Mouse (Mus musculus) intestine, postnatal 0 days (tissue): ENCODE results near the gene Bcar1. TPM values are rescaled to one million over a fixed set of nuclear protein-coding genes. Genes with fewer than 3 reads are reported as not detected.

Experiments
- ATAC-seq: fragments of 200-750 bp; cut with Nextera tagmentation; 2 replicates; pipeline ENCODE4 v1.8.0; 2017; ENCODE audit warnings: mild to moderate bottlenecking, moderate TSS enrichment, moderate library complexity
- H3K27ac ChIP-seq: fragments of 300-500 bp; sonication (generic); 2 replicates; pipeline ENCODE4 v1.5.1; 2014; ENCODE audit warnings: mild to moderate bottlenecking, low read depth, low read length, moderate library complexity
- H3K27me3 ChIP-seq: fragments of 300-500 bp; sonication (generic); replicated peaks from 2 replicates; pipeline ENCODE4 v1.6.1; 2014; ENCODE audit warnings: low read length, mixed read lengths; ENCODE audit not compliant: control insufficient read depth, insufficient read depth
- H3K36me3 ChIP-seq: fragments of 300-500 bp; sonication (generic); 2 replicates; pipeline ENCODE4 v1.6.1; 2014; ENCODE audit warnings: mild to moderate bottlenecking, moderate library complexity; ENCODE audit not compliant: control insufficient read depth, insufficient read depth
- H3K4me1 ChIP-seq: fragments of 300-500 bp; sonication (generic); replicated peaks from 2 replicates; pipeline ENCODE4 v1.6.1; 2014; ENCODE audit warnings: antibody characterized with exemption, low read length, mixed read lengths; ENCODE audit not compliant: control insufficient read depth, insufficient read depth
- H3K4me2 ChIP-seq: fragments of 300-500 bp; sonication (generic); replicated peaks from 2 replicates; pipeline ENCODE4 v1.6.1; 2014; ENCODE audit warnings: low read depth, mild to moderate bottlenecking, moderate library complexity
- H3K4me3 ChIP-seq: fragments of 300-500 bp; sonication (generic); 2 replicates; pipeline ENCODE4 v1.5.1; 2014; ENCODE audit warnings: low read depth, low read length
- H3K9ac ChIP-seq: fragments of 300-500 bp; sonication (generic); 2 replicates; pipeline ENCODE4 v1.6.1; 2014; ENCODE audit warnings: mild to moderate bottlenecking, low read depth, low read length
- H3K9me3 ChIP-seq: fragments of 300-500 bp; sonication (generic); 2 replicates; pipeline ENCODE4 v1.6.1; 2016; ENCODE audit warnings: mixed run types; ENCODE audit not compliant: control insufficient read depth
- CTCF ChIP-seq: sonication (generic); IDR thresholded peaks from 2 replicates; pipeline ENCODE4 v1.5.1; 2016; ENCODE audit warnings: low read depth, mild to moderate bottlenecking, control low read depth, antibody characterized with exemption, moderate library complexity
- WGBS: fragments of 180-500 bp; shearing (Covaris S2); extraction: QIAGEN DNeasy Blood & Tissue Kit; methylation state at CpG from one replicate; pipeline ENCODE4 v1.1.7; 2014; 5-methylcytosine and 5-hydroxymethylcytosine counted together
- polyA plus RNA-seq: library from polyadenylated mRNA; unstranded; fragments of >200 nt; fragmentation: Nextera tagmentation; extraction: Ambion mirVana; gene quantifications from 2 replicates; pipeline ENCODE4 v1.2.1, GENCODE M21; 2015

The Bcar1 gene
- polyA plus RNA-seq, 1 experiment from 2014 or later = 38.8 TPM

- TF ChIP-seq CTCF = no peak
- 30% methylated on average over 7 of the region's 7 CpGs for WGBS
- 0 out of 2 replicates have a peak overlapping the region, but pooled peaks have one; percentile 1 for H3K9ac ChIP-seq
Measured at GRCm38 (mm10) chr8:111726102-111726900, 17.3 kb downstream of the Bcar1 start.

GRCm38 (mm10) chr8:111725341-111725740 is 18.3 kb downstream of the Bcar1 start:
- no peaks in the 10 kb centered on the region for H3K27me3 ChIP-seq
- WGBS = 83% methylated on average over 6 of the region's 6 CpGs
- ATAC-seq = no peak
- H3K9me3 ChIP-seq = no peaks in the 10 kb centered on the region
- peaks cover 32% of the 10 kb centered on the region for H3K4me1 ChIP-seq
- no peak overlapping the region for H3K4me2 ChIP-seq
- TF ChIP-seq CTCF = no peak
- H3K4me3 ChIP-seq = no peak overlapping the region
- no peak overlapping the region for H3K9ac ChIP-seq
- H3K27ac ChIP-seq = no peak overlapping the region
- peaks cover 11% of the 10 kb centered on the region for H3K36me3 ChIP-seq

More at GRCm38 (mm10) chr8:111726102-111726900, 17.3 kb downstream of the Bcar1 start:
- peak overlapping the region; percentile 21 for H3K4me2 ChIP-seq
- peaks cover 2% of the 10 kb centered on the region; the same call in 1 of the 2 replicates for H3K36me3 ChIP-seq
- H3K9me3 ChIP-seq = no peaks in the 10 kb centered on the region
- H3K4me1 ChIP-seq = peaks cover 32% of the 10 kb centered on the region
- ATAC-seq = peak; percentile 67
- H3K27ac ChIP-seq = peak overlapping the region; percentile 77
- no peak overlapping the region for H3K4me3 ChIP-seq
- no peaks in the 10 kb centered on the region for H3K27me3 ChIP-seq

DNA sequence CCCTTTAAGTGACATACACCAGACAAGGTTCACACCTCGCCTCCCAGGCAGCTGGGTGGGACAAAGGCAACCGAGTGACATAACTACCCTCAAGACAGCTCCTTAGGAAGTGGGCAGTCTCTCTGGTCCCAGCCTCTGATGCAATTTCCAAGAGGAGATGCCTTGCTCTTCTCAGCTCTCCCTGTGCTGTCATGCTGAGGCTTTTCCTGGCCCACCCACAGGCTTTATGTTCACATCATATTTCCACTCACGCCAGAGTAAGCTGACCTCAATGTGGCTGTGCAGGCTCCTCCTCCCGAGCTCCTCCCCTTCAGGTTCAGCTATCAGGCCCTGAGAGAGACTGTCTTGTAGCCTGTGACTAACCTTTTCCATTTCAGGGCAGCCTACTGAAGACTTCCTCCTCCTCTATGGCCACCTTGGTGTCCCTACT is 23.5 kb downstream of the Bcar1 start:
- Histone ChIP-seq H3K9me3 (no peaks in the 10 kb centered on the region), H3K4me3 (no peak overlapping the region), H3K27ac (peak overlapping the region; percentile 50; the same call in 1 of the 2 replicates), H3K9ac (no peak overlapping the region), H3K4me2 (no peak overlapping the region), H3K36me3 (peaks cover 34% of the 10 kb centered on the region), H3K4me1 (peaks cover 6% of the 10 kb centered on the region; the same call in 1 of the 2 replicates), H3K27me3 (no peaks in the 10 kb centered on the region)
- TF ChIP-seq CTCF = no peak
- ATAC-seq = no peak
- 56% methylated on average over 4 of the region's 4 CpGs for WGBS

GRCm38 (mm10) chr8:111718937-111719336 is 24.7 kb downstream of the Bcar1 start:
- H3K9ac ChIP-seq = no peak overlapping the region
- H3K4me3 ChIP-seq = no peak overlapping the region
- H3K4me1 ChIP-seq = peaks cover 6% of the 10 kb centered on the region; the same call in 1 of the 2 replicates
- H3K36me3 ChIP-seq = peaks cover 46% of the 10 kb centered on the region
- TF ChIP-seq CTCF = no peak
- H3K27ac ChIP-seq = peak overlapping the region; percentile 64
- no peaks in the 10 kb centered on the region for H3K27me3 ChIP-seq
- no peaks in the 10 kb centered on the region for H3K9me3 ChIP-seq
- ATAC-seq = no peak
- 40% methylated on average over 5 of the region's 5 CpGs for WGBS
- no peak overlapping the region for H3K4me2 ChIP-seq

DNA sequence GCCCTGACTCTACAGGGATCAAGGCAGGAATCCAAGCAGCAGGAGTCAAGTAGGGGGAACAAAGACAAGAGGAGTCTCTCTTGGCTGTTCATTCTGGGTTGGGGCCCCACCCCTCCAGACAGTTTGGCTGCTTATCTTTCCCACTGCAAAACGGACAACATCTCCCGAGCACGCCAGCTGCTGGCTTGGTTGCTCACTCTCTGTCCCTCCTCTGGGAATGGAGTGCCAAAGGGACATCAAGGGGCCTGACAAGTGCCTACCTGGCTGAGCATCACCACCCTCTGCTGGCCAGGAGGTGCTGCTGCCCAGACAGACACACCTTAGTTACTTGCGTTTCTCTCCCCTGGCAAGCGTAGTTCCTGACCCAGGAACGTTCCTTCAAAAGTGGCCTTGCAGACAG is 25.7 kb downstream of the Bcar1 start:
- H3K36me3 ChIP-seq = peaks cover 56% of the 10 kb centered on the region
- peak; percentile 83 for TF ChIP-seq CTCF
- 21% methylated on average over 6 of the region's 6 CpGs for WGBS
- H3K4me3 ChIP-seq = no peak overlapping the region
- ATAC-seq = peak; percentile 60
- peak overlapping the region; percentile 78 for H3K27ac ChIP-seq
- no peaks in the 10 kb centered on the region for H3K27me3 ChIP-seq
- peaks cover 6% of the 10 kb centered on the region; the same call in 1 of the 2 replicates for H3K4me1 ChIP-seq
- no peak overlapping the region for H3K4me2 ChIP-seq
- no peak overlapping the region for H3K9ac ChIP-seq
- H3K9me3 ChIP-seq = no peaks in the 10 kb centered on the region

- Histone ChIP-seq H3K4me3 (no peak overlapping the region), H3K27ac (peak overlapping the region; percentile 78), H3K36me3 (peaks cover 61% of the 10 kb centered on the region), H3K27me3 (no peaks in the 10 kb centered on the region), H3K4me1 (peaks cover 6% of the 10 kb centered on the region; the same call in 1 of the 2 replicates), H3K9me3 (no peaks in the 10 kb centered on the region), H3K4me2 (no peak overlapping the region), H3K9ac (no peak overlapping the region)
- ATAC-seq = no peak
- WGBS = 75% methylated on average over 4 of the region's 4 CpGs
- no peak for TF ChIP-seq CTCF
Measured at GRCm38 (mm10) chr8:111717488-111717792, 26.2 kb downstream of the Bcar1 start.
